Mouse (Mus musculus) E14TG2a.4 (cell line): ENCODE data around the gene Unc45b.
A peak's percentile ranks its signal among the peaks of the same experiment; 100 is the strongest.

Experiments used
- H3K27me3 ChIP-seq: 2 replicates; pipeline ENCODE4 v1.6.1; 2014; ENCODE audit warnings: low read length, control low read depth; ENCODE audit not compliant: insufficient read depth
- H3K36me3 ChIP-seq: 2 replicates; pipeline ENCODE4 v1.6.1; 2014; ENCODE audit warnings: low read length, control low read depth; ENCODE audit not compliant: insufficient read depth
- H3K4me1 ChIP-seq: replicated peaks from 2 replicates; pipeline ENCODE4 v1.6.1; 2014; ENCODE audit warnings: low read depth, low read length, control low read depth
- H3K4me3 ChIP-seq: replicated peaks from 2 replicates; pipeline ENCODE4 v1.5.1; 2014; ENCODE audit warnings: mild to moderate bottlenecking, low read length
- H3K9me3 ChIP-seq: 2 replicates; pipeline ENCODE4 v1.6.1; 2014; ENCODE audit warnings: low read length, control low read depth
- CTCF ChIP-seq: conservative IDR thresholded peaks from 2 replicates; pipeline ENCODE4 v1.5.1; 2014; ENCODE audit warnings: low read length
- NANOG ChIP-seq: IDR thresholded peaks from 2 replicates; pipeline ENCODE4 v1.6.1; 2014; ENCODE audit warnings: borderline replicate concordance, low read length, mixed read lengths
- POU5F1 ChIP-seq: IDR thresholded peaks from 2 replicates; pipeline ENCODE4 v1.6.1; 2014; ENCODE audit warnings: low read length, borderline replicate concordance

Unc45b gene

DNA sequence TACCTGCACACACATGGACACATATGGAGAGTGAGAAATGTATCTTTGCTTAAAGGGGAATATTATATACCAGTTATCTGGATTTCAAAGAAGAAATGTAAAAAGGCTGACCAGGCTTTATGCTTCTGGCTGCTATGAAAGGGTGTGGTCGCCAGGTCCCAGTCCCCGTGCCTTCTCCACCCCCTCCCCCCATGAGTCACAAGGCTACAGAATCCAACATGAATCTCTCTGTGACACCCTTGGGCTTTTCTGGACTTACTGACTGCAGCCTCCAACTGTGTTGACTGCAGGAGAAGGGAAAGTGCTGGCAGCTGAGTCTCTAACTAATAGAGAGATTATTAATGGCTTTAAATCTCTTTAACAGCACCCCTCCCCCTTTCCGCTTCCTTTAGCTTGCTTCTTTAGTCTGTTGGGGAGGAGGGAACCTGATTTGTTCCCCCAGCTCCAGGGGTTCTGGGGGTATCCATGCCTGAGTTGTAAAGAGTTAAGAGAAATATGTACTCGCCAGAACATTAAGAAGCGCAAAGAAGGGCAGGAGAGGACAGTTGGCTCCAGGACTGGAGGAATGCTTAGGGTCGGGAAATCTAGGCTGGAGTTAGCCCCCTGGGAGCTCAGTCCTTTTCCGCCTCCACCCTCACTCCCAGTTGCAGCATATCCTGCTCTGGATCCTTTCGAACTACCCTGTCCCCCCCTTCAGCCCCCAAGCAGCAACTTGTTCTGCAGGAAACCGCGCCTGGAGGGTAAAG is 40.6 kb downstream of the Unc45b start, which contains the start of gene Slfn5:
Slfn5 (plus strand) TSS at position 614 of the 746 bp plus-strand sequence.
- no peak for TF ChIP-seq CTCF
- TF ChIP-seq POU5F1 = no peak
- TF ChIP-seq NANOG = no peak
- peak within 1 kb of the TSS; percentile 71 for H3K4me3 ChIP-seq
- H3K4me1 ChIP-seq = peaks cover 59% of the 10 kb centered on the region
- peaks cover 58% of the 10 kb centered on the region for H3K27me3 ChIP-seq
- no peaks in the 10 kb centered on the region for H3K36me3 ChIP-seq
- H3K9me3 ChIP-seq = no peaks in the 10 kb centered on the region

GRCm38 (mm10) chr11:82951865-82952611 is 41.7 kb downstream of the Unc45b start:
- no peaks in the 10 kb centered on the region for H3K36me3 ChIP-seq
- TF ChIP-seq CTCF (no peak), POU5F1 (no peak), NANOG (no peak)
- no peaks in the 10 kb centered on the region for H3K9me3 ChIP-seq
- peaks cover 68% of the 10 kb centered on the region for H3K4me1 ChIP-seq
- H3K4me3 ChIP-seq = peak overlapping the region; percentile 71
- peaks cover 67% of the 10 kb centered on the region for H3K27me3 ChIP-seq

DNA sequence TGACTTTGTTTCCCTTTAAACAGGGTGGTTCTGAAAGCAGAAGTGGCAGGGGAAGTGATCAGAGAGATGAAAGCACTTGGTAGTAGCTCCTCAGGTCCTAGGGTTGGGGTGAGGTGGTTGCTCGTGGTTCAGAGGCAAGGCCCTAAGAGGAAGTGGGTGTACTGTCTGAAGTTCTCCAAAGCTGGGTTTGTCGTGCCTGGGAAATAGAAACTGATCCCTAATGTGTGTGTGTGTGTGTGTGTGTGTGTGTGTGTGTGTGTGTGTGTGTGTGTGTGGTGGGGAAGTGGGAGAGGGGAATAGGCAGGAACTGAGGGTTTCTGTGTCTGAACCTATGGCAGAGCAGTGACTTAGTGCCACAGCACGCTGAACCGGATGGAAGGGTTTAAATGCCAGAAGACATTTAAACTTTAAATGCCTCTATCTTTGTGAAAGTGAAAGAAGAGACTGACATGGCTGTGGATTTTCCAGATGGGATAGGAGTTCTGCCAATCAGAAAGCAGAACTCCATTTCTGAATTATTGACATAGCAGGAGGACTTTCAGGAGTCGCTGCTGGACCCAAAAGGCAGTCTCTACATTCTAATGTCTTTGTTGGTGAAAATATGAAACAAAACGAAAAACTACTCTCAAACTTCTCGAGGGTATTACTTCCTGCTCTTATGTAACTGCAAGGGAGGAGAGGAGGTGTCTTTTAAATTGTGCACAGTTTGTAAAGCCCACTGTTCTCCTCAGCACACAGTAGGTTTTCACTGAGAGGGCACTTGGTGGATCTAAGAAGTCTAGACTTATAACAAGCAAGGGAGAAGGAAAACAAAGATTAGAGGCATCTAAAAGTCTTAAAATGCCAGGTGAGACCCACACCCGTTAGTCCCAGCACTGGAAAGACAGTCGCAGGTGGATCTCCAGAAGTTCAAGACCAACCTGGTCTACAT is 42.5 kb downstream of the Unc45b start:
- TF ChIP-seq POU5F1 (no peak), CTCF (no peak), NANOG (no peak)
- H3K36me3 ChIP-seq = no peaks in the 10 kb centered on the region
- H3K4me3 ChIP-seq = peak overlapping the region; percentile 71; the same call in 1 of the 2 replicates
- H3K4me1 ChIP-seq = peaks cover 64% of the 10 kb centered on the region
- no peaks in the 10 kb centered on the region for H3K9me3 ChIP-seq
- H3K27me3 ChIP-seq = peaks cover 67% of the 10 kb centered on the region

- Histone ChIP-seq H3K36me3 (no peaks in the 10 kb centered on the region), H3K4me3 (no peak overlapping the region), H3K9me3 (no peaks in the 10 kb centered on the region), H3K27me3 (peaks cover 57% of the 10 kb centered on the region), H3K4me1 (peaks cover 51% of the 10 kb centered on the region)
- no peak for TF ChIP-seq CTCF
- TF ChIP-seq NANOG = no peak
- TF ChIP-seq POU5F1 = no peak
These were observed 44.3 kb downstream of the Unc45b start for GRCm38 (mm10) chr11:82954631-82955030.

DNA sequence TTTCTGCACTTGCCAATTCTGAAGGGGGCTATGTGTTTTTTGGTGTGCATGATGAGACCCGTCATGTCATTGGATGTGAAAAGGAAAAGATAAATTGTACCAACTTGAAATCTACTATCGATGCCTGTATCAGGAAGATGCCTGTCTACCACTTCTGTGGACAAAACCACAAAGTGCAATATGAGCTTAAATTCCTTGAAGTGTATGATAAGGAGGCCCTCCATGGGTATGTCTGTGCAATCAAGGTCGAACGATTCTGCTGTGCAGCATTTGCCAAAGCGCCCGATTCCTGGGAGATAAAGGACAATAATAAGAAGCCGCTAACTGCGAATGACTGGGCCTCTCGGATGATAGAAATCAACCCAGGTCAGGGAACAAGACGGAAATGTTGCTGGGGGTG is 46.6 kb downstream of the Unc45b start:
- Histone ChIP-seq H3K4me1 (peaks cover 41% of the 10 kb centered on the region), H3K27me3 (peaks cover 53% of the 10 kb centered on the region), H3K36me3 (no peaks in the 10 kb centered on the region), H3K4me3 (no peak overlapping the region), H3K9me3 (no peaks in the 10 kb centered on the region)
- TF ChIP-seq POU5F1 (no peak), CTCF (no peak), NANOG (no peak)

DNA sequence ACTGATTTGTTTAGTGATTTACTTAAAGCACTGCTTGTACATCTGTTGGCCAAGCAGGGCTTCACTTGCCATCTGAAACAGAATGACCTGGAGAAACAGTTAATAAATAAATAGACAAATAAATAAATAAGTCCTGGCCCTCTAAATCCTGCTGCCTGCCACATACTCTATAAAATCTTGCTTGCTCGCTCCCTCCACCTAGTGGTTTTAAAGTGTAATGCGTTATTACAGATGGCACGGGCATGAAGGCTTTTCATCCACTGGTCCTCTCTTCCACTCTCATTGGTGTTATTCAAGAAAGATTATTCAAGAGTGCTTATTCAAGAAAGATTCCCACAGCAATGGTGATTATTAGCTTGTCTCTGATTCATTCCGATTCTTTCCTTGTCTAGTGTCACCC is 49.3 kb downstream of the Unc45b start:
- no peaks in the 10 kb centered on the region for H3K36me3 ChIP-seq
- H3K9me3 ChIP-seq = no peaks in the 10 kb centered on the region
- H3K27me3 ChIP-seq = peaks cover 34% of the 10 kb centered on the region
- H3K4me3 ChIP-seq = no peak overlapping the region
- peaks cover 30% of the 10 kb centered on the region for H3K4me1 ChIP-seq
- TF ChIP-seq POU5F1 (no peak), CTCF (peak; percentile 74)

- H3K4me1 ChIP-seq = peaks cover 22% of the 10 kb centered on the region
- no peaks in the 10 kb centered on the region for H3K36me3 ChIP-seq
- no peaks in the 10 kb centered on the region for H3K9me3 ChIP-seq
- peaks cover 25% of the 10 kb centered on the region for H3K27me3 ChIP-seq
- no peak overlapping the region for H3K4me3 ChIP-seq
- TF ChIP-seq CTCF = no peak
- TF ChIP-seq POU5F1 = no peak
- no peak for TF ChIP-seq NANOG
These were observed 51.4 kb downstream of the Unc45b start for GRCm38 (mm10) chr11:82961743-82962142.

GRCm38 (mm10) chr11:82962215-82962614 is 51.9 kb downstream of the Unc45b start:
- Histone ChIP-seq H3K4me3 (no peak overlapping the region), H3K27me3 (peaks cover 24% of the 10 kb centered on the region), H3K9me3 (no peaks in the 10 kb centered on the region), H3K4me1 (peaks cover 18% of the 10 kb centered on the region), H3K36me3 (no peaks in the 10 kb centered on the region)
- TF ChIP-seq NANOG (no peak), POU5F1 (no peak), CTCF (no peak)
